Mouse (Mus musculus): ENCODE data around the gene Satb2. TPM values are rescaled to one million over a fixed set of nuclear protein-coding genes. Genes with fewer than 3 reads are reported as not detected.

The Satb2 gene
- polyA plus RNA-seq, 1 experiment from 2014 or later, result 13.1 TPM

GRCm38 (mm10) chr1:56963291-56963690 is 15.2 kb downstream of the Satb2 start:
- Histone ChIP-seq H3K4me1 (ENCODE audit: control insufficient read depth, insufficient read depth, low read length) (no peaks in the 10 kb centered on the region), H3K27me3 (ENCODE audit: control insufficient read depth, insufficient read depth, low read length) (no peaks in the 10 kb centered on the region), H3K4me2 (ENCODE audit: low read depth, low read length) (no peak overlapping the region), H3K27ac (replicated peaks; ENCODE audit: low read depth, low read length) (no peak overlapping the region), H3K4me3 (ENCODE audit: low read depth, low read length) (no peak overlapping the region), H3K9me3 (replicated peaks; ENCODE audit: control insufficient read depth, low read length) (no peaks in the 10 kb centered on the region), H3K9ac (replicated peaks; ENCODE audit: low read length) (no peak overlapping the region), H3K36me3 (replicated peaks; ENCODE audit: control insufficient read depth, insufficient read depth, low read depth, low read length) (no peaks in the 10 kb centered on the region)
- no peak for ATAC-seq (replicated peaks; ENCODE audit: insufficient number of reproducible peaks, low FRiP score, low TSS enrichment, low read depth)
- DNase-seq (ENCODE audit: low spot score), result no peak
- 78% methylated on average over 4 of the region's 4 CpGs for WGBS

- no peak overlapping the region for H3K4me3 ChIP-seq (ENCODE audit: low read depth, low read length)
- no peaks in the 10 kb centered on the region for H3K27me3 ChIP-seq (ENCODE audit: control insufficient read depth, insufficient read depth, low read length)
- no peak overlapping the region for H3K27ac ChIP-seq (replicated peaks; ENCODE audit: low read depth, low read length)
- no peaks in the 10 kb centered on the region for H3K4me1 ChIP-seq (ENCODE audit: control insufficient read depth, insufficient read depth, low read length)
- WGBS, result 85% methylated on average over 5 of the region's 5 CpGs
- ATAC-seq (replicated peaks; ENCODE audit: insufficient number of reproducible peaks, low FRiP score, low TSS enrichment, low read depth) (no peak), DNase-seq (ENCODE audit: low spot score) (no peak)
- no peaks in the 10 kb centered on the region for H3K9me3 ChIP-seq (replicated peaks; ENCODE audit: control insufficient read depth, low read length)
- H3K36me3 ChIP-seq (replicated peaks; ENCODE audit: control insufficient read depth, insufficient read depth, low read depth, low read length), result no peaks in the 10 kb centered on the region
- no peak overlapping the region for H3K9ac ChIP-seq (replicated peaks; ENCODE audit: low read length)
- H3K4me2 ChIP-seq (ENCODE audit: low read depth, low read length), result no peak overlapping the region
Observed at GRCm38 (mm10) chr1:56958996-56959395, 19.5 kb downstream of the Satb2 start.

GRCm38 (mm10) chr1:56957942-56958341 is 20.5 kb downstream of the Satb2 start:
- H3K27me3 ChIP-seq (ENCODE audit: control insufficient read depth, insufficient read depth, low read length), result no peaks in the 10 kb centered on the region
- no peak for DNase-seq (ENCODE audit: low spot score)
- H3K27ac ChIP-seq (replicated peaks; ENCODE audit: low read depth, low read length), result no peak overlapping the region
- no peak overlapping the region for H3K4me3 ChIP-seq (ENCODE audit: low read depth, low read length)
- H3K9ac ChIP-seq (replicated peaks; ENCODE audit: low read length), result no peak overlapping the region
- no peak overlapping the region for H3K4me2 ChIP-seq (ENCODE audit: low read depth, low read length)
- no peaks in the 10 kb centered on the region for H3K36me3 ChIP-seq (replicated peaks; ENCODE audit: control insufficient read depth, insufficient read depth, low read depth, low read length)
- ATAC-seq (replicated peaks; ENCODE audit: insufficient number of reproducible peaks, low FRiP score, low TSS enrichment, low read depth), result no peak
- no peaks in the 10 kb centered on the region for H3K9me3 ChIP-seq (replicated peaks; ENCODE audit: control insufficient read depth, low read length)
- H3K4me1 ChIP-seq (ENCODE audit: control insufficient read depth, insufficient read depth, low read length), result no peaks in the 10 kb centered on the region
- 87% methylated on average over 7 of the region's 7 CpGs for WGBS

GRCm38 (mm10) chr1:56956811-56957210 is 21.6 kb downstream of the Satb2 start:
- H3K27me3 ChIP-seq (ENCODE audit: control insufficient read depth, insufficient read depth, low read length), result no peaks in the 10 kb centered on the region
- no peak overlapping the region for H3K27ac ChIP-seq (replicated peaks; ENCODE audit: low read depth, low read length)
- no peak for DNase-seq (ENCODE audit: low spot score)
- no peaks in the 10 kb centered on the region for H3K4me1 ChIP-seq (ENCODE audit: control insufficient read depth, insufficient read depth, low read length)
- ATAC-seq (replicated peaks; ENCODE audit: insufficient number of reproducible peaks, low FRiP score, low TSS enrichment, low read depth), result no peak
- no peak overlapping the region for H3K4me3 ChIP-seq (ENCODE audit: low read depth, low read length)
- 91% methylated on average over 2 of the region's 2 CpGs for WGBS
- no peak overlapping the region for H3K4me2 ChIP-seq (ENCODE audit: low read depth, low read length)
- H3K36me3 ChIP-seq (replicated peaks; ENCODE audit: control insufficient read depth, insufficient read depth, low read depth, low read length), result no peaks in the 10 kb centered on the region
- H3K9ac ChIP-seq (replicated peaks; ENCODE audit: low read length), result no peak overlapping the region
- H3K9me3 ChIP-seq (replicated peaks; ENCODE audit: control insufficient read depth, low read length), result no peaks in the 10 kb centered on the region

- H3K27me3 ChIP-seq (ENCODE audit: control insufficient read depth, insufficient read depth, low read length), result no peaks in the 10 kb centered on the region
- no peaks in the 10 kb centered on the region for H3K4me1 ChIP-seq (ENCODE audit: control insufficient read depth, insufficient read depth, low read length)
- ATAC-seq (replicated peaks; ENCODE audit: insufficient number of reproducible peaks, low FRiP score, low TSS enrichment, low read depth), result 0 out of 2 replicates have a peak, but pooled peaks have one; percentile 48
- no peaks in the 10 kb centered on the region for H3K9me3 ChIP-seq (replicated peaks; ENCODE audit: control insufficient read depth, low read length)
- no peak overlapping the region for H3K4me2 ChIP-seq (ENCODE audit: low read depth, low read length)
- no peaks in the 10 kb centered on the region for H3K36me3 ChIP-seq (replicated peaks; ENCODE audit: control insufficient read depth, insufficient read depth, low read depth, low read length)
- no peak overlapping the region for H3K9ac ChIP-seq (replicated peaks; ENCODE audit: low read length)
- WGBS, result 66% methylated on average over 12 of the region's 12 CpGs
- no peak overlapping the region for H3K27ac ChIP-seq (replicated peaks; ENCODE audit: low read depth, low read length)
- H3K4me3 ChIP-seq (ENCODE audit: low read depth, low read length), result no peak overlapping the region
- no peak for DNase-seq (ENCODE audit: low spot score)
Observed at GRCm38 (mm10) chr1:56955739-56956085, 22.7 kb downstream of the Satb2 start.

GRCm38 (mm10) chr1:56955055-56955738 is 23.3 kb downstream of the Satb2 start:
- no peaks in the 10 kb centered on the region for H3K27me3 ChIP-seq (ENCODE audit: control insufficient read depth, insufficient read depth, low read length)
- peak; percentile 30 for DNase-seq (ENCODE audit: low spot score)
- no peaks in the 10 kb centered on the region for H3K9me3 ChIP-seq (replicated peaks; ENCODE audit: control insufficient read depth, low read length)
- no peak overlapping the region for H3K27ac ChIP-seq (replicated peaks; ENCODE audit: low read depth, low read length)
- ATAC-seq (replicated peaks; ENCODE audit: insufficient number of reproducible peaks, low FRiP score, low TSS enrichment, low read depth), result 0 out of 2 replicates have a peak, but pooled peaks have one; percentile 59
- no peak overlapping the region for H3K9ac ChIP-seq (replicated peaks; ENCODE audit: low read length)
- no peak overlapping the region for H3K4me2 ChIP-seq (ENCODE audit: low read depth, low read length)
- no peaks in the 10 kb centered on the region for H3K4me1 ChIP-seq (ENCODE audit: control insufficient read depth, insufficient read depth, low read length)
- no peak overlapping the region for H3K4me3 ChIP-seq (ENCODE audit: low read depth, low read length)
- H3K36me3 ChIP-seq (replicated peaks; ENCODE audit: control insufficient read depth, insufficient read depth, low read depth, low read length), result no peaks in the 10 kb centered on the region
- WGBS, result 59% methylated on average over 14 of the region's 14 CpGs

GRCm38 (mm10) chr1:56953538-56953937 is 24.9 kb downstream of the Satb2 start:
- Histone ChIP-seq H3K27ac (replicated peaks; ENCODE audit: low read depth, low read length) (no peak overlapping the region), H3K9me3 (replicated peaks; ENCODE audit: control insufficient read depth, low read length) (no peaks in the 10 kb centered on the region), H3K27me3 (ENCODE audit: control insufficient read depth, insufficient read depth, low read length) (no peaks in the 10 kb centered on the region), H3K9ac (replicated peaks; ENCODE audit: low read length) (no peak overlapping the region), H3K4me2 (ENCODE audit: low read depth, low read length) (no peak overlapping the region), H3K4me3 (ENCODE audit: low read depth, low read length) (no peak overlapping the region), H3K36me3 (replicated peaks; ENCODE audit: control insufficient read depth, insufficient read depth, low read depth, low read length) (no peaks in the 10 kb centered on the region), H3K4me1 (ENCODE audit: control insufficient read depth, insufficient read depth, low read length) (no peaks in the 10 kb centered on the region)
- WGBS, result 79% methylated on average over 2 of the region's 2 CpGs
- DNase-seq (ENCODE audit: low spot score), result no peak
- ATAC-seq (replicated peaks; ENCODE audit: insufficient number of reproducible peaks, low FRiP score, low TSS enrichment, low read depth), result no peak

GRCm38 (mm10) chr1:56951980-56952379 is 26.5 kb downstream of the Satb2 start:
- WGBS, result 70% methylated on average over 4 of the region's 4 CpGs

More at GRCm38 (mm10) chr1:56951980-56952379, 26.5 kb downstream of the Satb2 start:
- no peak for ATAC-seq (replicated peaks; ENCODE audit: insufficient number of reproducible peaks, low FRiP score, low TSS enrichment, low read depth)
- no peak for DNase-seq (ENCODE audit: low spot score)
- H3K27me3 ChIP-seq (ENCODE audit: control insufficient read depth, insufficient read depth, low read length), result no peaks in the 10 kb centered on the region
- H3K4me3 ChIP-seq (ENCODE audit: low read depth, low read length), result no peak overlapping the region
- H3K36me3 ChIP-seq (replicated peaks; ENCODE audit: control insufficient read depth, insufficient read depth, low read depth, low read length), result no peaks in the 10 kb centered on the region
- H3K4me2 ChIP-seq (ENCODE audit: low read depth, low read length), result no peak overlapping the region
- no peaks in the 10 kb centered on the region for H3K4me1 ChIP-seq (ENCODE audit: control insufficient read depth, insufficient read depth, low read length)
- H3K9ac ChIP-seq (replicated peaks; ENCODE audit: low read length), result no peak overlapping the region
- no peaks in the 10 kb centered on the region for H3K9me3 ChIP-seq (replicated peaks; ENCODE audit: control insufficient read depth, low read length)
- no peak overlapping the region for H3K27ac ChIP-seq (replicated peaks; ENCODE audit: low read depth, low read length)

All from embryonic facial prominence, embryonic 11.5 days (tissue).